9 mouse cellular contexts compared by ENCODE assay signal in genomic region chr1:187452189-187452588, GRCm38 (mm10).
DNase-seq lines count a peak whose midpoint lies in the region; ATAC-seq and TF ChIP-seq lines count a peak whose summit lies in the region.
"Had no signal": no experiment of that assay in that cellular context is flagged by ENCODE, and none has a peak within 500 bp of the region (broad histone marks: within the 10 kb centered on the region; RNA-seq: fewer than 3 reads in every experiment).

No protein-coding gene starts in this region.

- intact Hi-C loops in gastrocnemius, adult 2 months (cut with DNase I): loop anchor here (5.0 kb wide), 2 partner anchors 520 to 540 kb away; no protein-coding TSS in a partner anchor

- no peaks in the 10 kb centered on the region; the same call in none of the 2 replicates for H3K27me3 ChIP-seq in midbrain, embryonic 10.5 days (ENCODE audit: low read depth, poor library complexity, severe bottlenecking)
- H3K27me3 ChIP-seq in midbrain, embryonic 11.5 days (ENCODE audit: control insufficient read depth, insufficient read depth, low read length): no peaks in the 10 kb centered on the region
- no peaks in the 10 kb centered on the region for H3K27me3 ChIP-seq in embryonic facial prominence, embryonic 11.5 days (ENCODE audit: control insufficient read depth, insufficient read depth, low read length)
- no peaks in the 10 kb centered on the region for H3K27me3 ChIP-seq in midbrain, embryonic 15.5 days (replicated peaks)
- H3K27me3 ChIP-seq: neural tube, embryonic 12.5 days had no signal

- H3K9ac ChIP-seq in midbrain, embryonic 11.5 days (ENCODE audit: low read length): no peak overlapping the region
- H3K9ac ChIP-seq in embryonic facial prominence, embryonic 11.5 days (replicated peaks; ENCODE audit: low read length): no peak overlapping the region
- no peak overlapping the region for H3K9ac ChIP-seq in midbrain, embryonic 15.5 days
- H3K9ac ChIP-seq: neural tube, embryonic 12.5 days had no signal

- peak; percentile 49 for DNase-seq in gastrocnemius, adult 2 months
- no peak for DNase-seq in gastrocnemius, postnatal 25 days
- peak; percentile 48 for DNase-seq in midbrain, embryonic 10.5 days (ENCODE audit: low spot score)
- no peak for DNase-seq in midbrain, embryonic 11.5 days (ENCODE audit: low spot score, missing footprints)
- DNase-seq in WW6 (ENCODE audit: low read depth, low spot score): peak; percentile 11
- DNase-seq in embryonic facial prominence, embryonic 11.5 days (ENCODE audit: low spot score): peak; percentile 40
- peak; percentile 26 for DNase-seq in lung, postnatal 36 days

- no peaks in the 10 kb centered on the region for H3K9me3 ChIP-seq in midbrain, embryonic 10.5 days (replicated peaks)
- H3K9me3 ChIP-seq in midbrain, embryonic 11.5 days (ENCODE audit: control insufficient read depth, low read length): no peaks in the 10 kb centered on the region
- no peaks in the 10 kb centered on the region for H3K9me3 ChIP-seq in embryonic facial prominence, embryonic 11.5 days (replicated peaks; ENCODE audit: control insufficient read depth, low read length)
- no peaks in the 10 kb centered on the region for H3K9me3 ChIP-seq in midbrain, embryonic 15.5 days
- H3K9me3 ChIP-seq: neural tube, embryonic 12.5 days had no signal

- peak; percentile 61 for TF ChIP-seq CTCF in gastrocnemius, adult 2 months (IDR thresholded peaks at IDR 0.05)

- no peaks in the 10 kb centered on the region for H3K36me3 ChIP-seq in midbrain, embryonic 10.5 days
- no peaks in the 10 kb centered on the region for H3K36me3 ChIP-seq in midbrain, embryonic 11.5 days (ENCODE audit: control insufficient read depth, insufficient read depth, low read length)
- no peaks in the 10 kb centered on the region for H3K36me3 ChIP-seq in embryonic facial prominence, embryonic 11.5 days (replicated peaks; ENCODE audit: control insufficient read depth, insufficient read depth, low read depth, low read length)
- no peaks in the 10 kb centered on the region for H3K36me3 ChIP-seq in midbrain, embryonic 15.5 days (replicated peaks)
- H3K36me3 ChIP-seq: neural tube, embryonic 12.5 days had no signal

- H3K27ac ChIP-seq in gastrocnemius, adult 2 months: no peak overlapping the region
- no peak overlapping the region for H3K27ac ChIP-seq in midbrain, embryonic 10.5 days (replicated peaks)
- no peak overlapping the region for H3K27ac ChIP-seq in midbrain, embryonic 11.5 days (ENCODE audit: low read depth, low read length)
- no peak overlapping the region for H3K27ac ChIP-seq in embryonic facial prominence, embryonic 11.5 days (replicated peaks; ENCODE audit: low read depth, low read length)
- H3K27ac ChIP-seq in midbrain, embryonic 15.5 days: no peak overlapping the region
- H3K27ac ChIP-seq: neural tube, embryonic 12.5 days had no signal

- no peak for ATAC-seq in midbrain, embryonic 11.5 days (ENCODE audit: low FRiP score)
- no peak for ATAC-seq in embryonic facial prominence, embryonic 11.5 days (replicated peaks; ENCODE audit: insufficient number of reproducible peaks, low FRiP score, low TSS enrichment, low read depth)
- ATAC-seq in midbrain, embryonic 15.5 days (replicated peaks): no peak

- WGBS in midbrain, embryonic 10.5 days: 39% methylated on average over 6 of the region's 6 CpGs
- WGBS in midbrain, embryonic 11.5 days: 35% methylated on average over 6 of the region's 6 CpGs
- 28% methylated on average over 6 of the region's 6 CpGs for WGBS in embryonic facial prominence, embryonic 11.5 days
- WGBS in midbrain, embryonic 15.5 days: 36% methylated on average over 6 of the region's 6 CpGs

- H3K4me2 ChIP-seq in midbrain, embryonic 11.5 days: no peak overlapping the region
- no peak overlapping the region for H3K4me2 ChIP-seq in embryonic facial prominence, embryonic 11.5 days (ENCODE audit: low read depth, low read length)
- no peak overlapping the region for H3K4me2 ChIP-seq in midbrain, embryonic 15.5 days
- H3K4me2 ChIP-seq: neural tube, embryonic 12.5 days had no signal

- H3K4me3 ChIP-seq in gastrocnemius, adult 2 months: no peak overlapping the region
- H3K4me3 ChIP-seq in midbrain, embryonic 10.5 days: no peak overlapping the region
- no peak overlapping the region for H3K4me3 ChIP-seq in midbrain, embryonic 11.5 days (ENCODE audit: low read depth, low read length)
- H3K4me3 ChIP-seq in embryonic facial prominence, embryonic 11.5 days (ENCODE audit: low read depth, low read length): no peak overlapping the region
- H3K4me3 ChIP-seq in midbrain, embryonic 15.5 days: no peak overlapping the region
- H3K4me3 ChIP-seq: neural tube, embryonic 12.5 days had no signal

- H3K4me1 ChIP-seq in midbrain, embryonic 10.5 days: peaks cover 30% of the 10 kb centered on the region
- H3K4me1 ChIP-seq in midbrain, embryonic 11.5 days (ENCODE audit: control insufficient read depth, insufficient read depth, low read length): peaks cover 5% of the 10 kb centered on the region; the same call in 1 of the 2 replicates
- no peaks in the 10 kb centered on the region for H3K4me1 ChIP-seq in embryonic facial prominence, embryonic 11.5 days (ENCODE audit: control insufficient read depth, insufficient read depth, low read length)
- H3K4me1 ChIP-seq in midbrain, embryonic 15.5 days: no peaks in the 10 kb centered on the region
- H3K4me1 ChIP-seq: neural tube, embryonic 12.5 days had no signal

Comparison
In these comparisons a context has a peak if more than half of its experiments do, and no peak if none do; other contexts are left out.
1. DNase-seq: peak in gastrocnemius, adult 2 months (single experiment), midbrain, embryonic 10.5 days (single experiment), WW6 (single experiment), embryonic facial prominence, embryonic 11.5 days (single experiment) and lung, postnatal 36 days (single experiment); none in gastrocnemius, postnatal 25 days (single experiment) and midbrain, embryonic 11.5 days (single experiment).